Mouse (Mus musculus): ENCODE data around the gene Gna11.

Gna11 gene

DNA sequence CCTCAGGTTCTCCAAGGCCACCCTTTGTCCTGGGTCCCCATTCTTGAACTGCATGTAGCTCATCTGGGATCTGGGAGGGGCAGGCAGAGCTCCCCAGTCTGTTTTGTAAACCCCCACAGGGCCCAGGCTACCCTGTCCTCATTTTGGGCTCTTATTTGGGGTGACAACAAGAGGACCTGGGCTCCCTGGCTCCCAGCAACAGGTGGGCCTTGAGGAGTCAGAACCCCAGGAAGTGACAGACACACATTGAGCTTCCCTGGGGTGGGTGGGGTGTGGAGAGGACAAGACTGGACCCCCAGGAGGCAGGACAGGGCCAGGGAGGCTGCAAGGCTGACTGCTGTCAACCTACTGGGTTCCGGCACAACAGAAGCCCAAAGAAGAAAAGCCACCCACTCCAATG lies 1.4 kb downstream of the Gna11 start:
- DNase-seq (ENCODE audit: low spot score in 2 of 2), result no peak

DNA sequence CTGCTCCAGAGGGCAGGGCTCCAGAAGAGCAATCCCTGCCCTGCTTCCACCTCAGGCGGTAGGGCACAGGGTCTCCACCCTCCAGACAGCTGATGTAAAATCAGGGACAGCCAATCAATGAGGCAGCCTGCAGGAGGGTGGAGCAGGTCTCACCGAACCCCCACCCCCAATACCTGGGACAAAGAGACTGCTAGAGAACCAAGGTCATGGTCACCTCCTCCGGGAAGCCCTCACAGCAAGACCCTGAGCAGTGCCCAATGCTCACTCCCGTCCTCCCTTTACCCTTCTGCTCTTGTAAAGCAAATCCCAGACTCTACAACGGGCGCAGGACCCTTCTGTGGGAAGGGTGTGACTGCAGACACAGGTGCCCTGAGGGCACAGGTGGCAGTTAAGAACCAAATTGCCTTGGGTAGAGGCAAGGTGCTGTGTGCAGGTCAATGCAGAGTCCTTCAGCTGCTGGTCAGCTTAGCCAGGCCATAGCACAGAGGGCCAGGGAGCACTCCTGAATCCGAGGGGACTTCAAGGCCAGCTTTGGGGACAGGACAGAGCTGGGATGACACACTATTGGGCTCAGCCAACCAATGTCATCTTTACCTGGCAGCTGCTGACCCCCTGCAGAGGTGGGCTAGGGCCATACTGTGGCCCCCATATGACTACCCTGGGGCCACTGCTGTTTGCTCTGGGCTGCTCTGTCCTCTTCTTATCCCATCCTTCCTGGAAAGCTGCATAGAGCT lies 2.1 kb downstream of the Gna11 start:
- DNase-seq (ENCODE audit: low spot score in 2 of 2), result no peak

DNA sequence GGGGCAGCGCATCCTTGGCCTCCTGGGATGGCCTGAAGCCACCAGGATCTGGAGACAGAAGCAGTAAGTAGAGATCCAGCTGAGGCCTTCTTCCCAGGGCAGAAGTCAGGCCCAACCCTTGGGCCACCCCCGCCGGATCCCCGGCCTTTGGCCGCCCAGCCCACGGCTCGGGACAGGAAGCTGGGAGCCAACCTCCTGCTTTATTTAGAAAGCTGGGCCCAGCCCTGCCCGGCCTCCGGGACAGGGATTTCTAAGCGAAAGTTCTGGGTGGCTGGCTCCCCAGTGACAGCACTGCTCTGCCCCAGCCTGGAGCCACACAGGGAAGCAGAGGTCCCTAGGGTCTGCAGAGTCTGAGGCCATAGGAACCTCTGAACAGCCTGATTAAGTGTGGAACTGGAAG lies 3.2 kb downstream of the Gna11 start:
- DNase-seq (ENCODE audit: low spot score in 2 of 2), result peak in 1 of 2 experiments; percentile 65

DNA sequence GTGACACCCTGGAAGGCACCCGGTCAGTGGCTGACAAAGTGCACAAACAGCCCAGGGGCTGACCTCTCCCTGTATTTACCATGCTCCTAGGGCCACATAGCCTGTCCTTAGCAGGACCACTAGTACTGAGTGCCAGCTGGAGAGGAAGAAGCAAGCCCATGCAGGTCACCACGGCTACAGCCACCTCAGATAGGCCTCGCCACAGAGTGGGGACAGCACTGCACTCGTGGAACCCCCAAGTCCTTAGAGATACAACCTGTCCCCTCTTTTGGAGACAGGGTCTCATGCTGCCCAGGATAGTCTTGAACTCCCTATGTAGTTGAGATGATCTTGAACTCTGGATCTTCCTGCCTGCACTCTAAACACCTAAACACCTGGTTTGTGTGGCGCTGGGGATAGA lies 3.6 kb downstream of the Gna11 start:
- no peak for DNase-seq (ENCODE audit: low spot score in 2 of 2)

DNA sequence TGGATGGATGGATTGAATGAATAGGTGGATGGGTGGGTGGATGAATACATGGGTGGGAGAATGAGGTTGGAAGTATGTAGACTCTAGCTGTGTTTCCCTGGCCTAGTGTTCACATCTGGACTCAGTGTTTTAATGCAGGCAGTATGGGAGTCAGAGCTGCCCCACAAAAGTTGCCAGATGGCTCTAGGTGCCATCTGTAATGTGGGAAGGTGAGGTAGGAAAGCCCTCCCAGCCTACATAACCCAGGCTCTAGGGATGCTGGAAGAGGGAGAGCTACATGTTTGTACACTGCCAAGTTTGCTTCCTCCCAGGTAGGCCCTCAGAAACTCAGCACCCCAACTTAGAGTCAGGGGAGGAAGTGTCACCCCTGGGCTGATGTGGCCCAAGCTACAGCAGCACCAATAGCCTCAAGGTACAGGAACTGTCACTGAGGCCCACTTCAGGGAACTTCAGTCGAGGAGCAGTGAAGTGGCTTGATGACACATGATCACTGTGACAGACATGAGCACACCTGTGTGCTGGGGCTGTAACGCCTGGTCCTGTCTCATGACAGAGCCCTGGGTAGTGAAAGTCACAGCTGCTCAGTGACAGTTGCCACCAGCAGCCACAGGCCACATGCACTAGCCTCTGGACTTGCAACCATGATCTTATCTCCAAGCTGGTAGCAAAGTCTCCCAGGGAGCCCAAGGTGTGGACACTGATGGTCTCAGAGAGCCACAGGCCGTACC lies 6.5 kb downstream of the Gna11 start:
- no peak for DNase-seq (ENCODE audit: low spot score in 2 of 2)

DNA sequence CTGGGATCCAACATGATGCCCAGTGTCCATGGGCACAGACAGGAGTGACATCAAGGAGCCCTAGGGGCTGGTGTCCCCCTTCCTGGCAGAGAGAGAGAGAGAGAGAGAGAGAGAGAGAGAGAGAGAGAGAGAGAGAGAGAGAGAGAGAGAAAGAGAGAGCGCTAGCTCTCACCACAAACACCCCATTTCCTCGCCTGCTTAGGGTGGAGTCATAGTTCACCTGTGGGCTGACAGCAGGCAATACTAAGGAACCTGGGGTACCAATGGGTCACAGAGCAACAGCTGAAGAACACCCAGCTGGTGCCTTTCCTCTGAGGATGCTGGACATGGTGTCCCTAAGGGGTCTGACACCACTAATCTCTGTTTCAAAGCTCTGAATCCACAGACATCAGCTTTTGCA lies 7.6 kb downstream of the Gna11 start:
- DNase-seq (ENCODE audit: low spot score in 2 of 2), result no peak

DNA sequence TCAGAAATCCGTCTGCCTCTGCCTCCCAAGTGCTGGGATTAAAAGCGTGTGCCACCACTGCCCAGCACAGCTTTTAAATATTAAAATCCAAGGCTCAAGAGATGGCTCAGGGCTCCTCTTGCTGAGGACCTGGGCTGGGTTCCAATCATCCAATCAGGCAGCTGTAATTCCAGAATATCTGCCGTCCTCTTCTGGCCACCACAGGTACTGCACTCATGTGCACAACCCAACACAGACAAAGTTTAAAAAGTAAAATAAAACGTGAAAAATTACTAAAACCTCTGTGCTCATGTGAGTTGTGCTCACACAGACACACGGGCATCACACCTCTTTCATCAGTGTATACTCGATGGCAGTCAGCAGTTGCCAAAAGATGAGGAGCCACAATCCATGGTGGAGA lies 8.3 kb downstream of the Gna11 start:
- no peak for DNase-seq (ENCODE audit: low spot score in 2 of 2)

DNA sequence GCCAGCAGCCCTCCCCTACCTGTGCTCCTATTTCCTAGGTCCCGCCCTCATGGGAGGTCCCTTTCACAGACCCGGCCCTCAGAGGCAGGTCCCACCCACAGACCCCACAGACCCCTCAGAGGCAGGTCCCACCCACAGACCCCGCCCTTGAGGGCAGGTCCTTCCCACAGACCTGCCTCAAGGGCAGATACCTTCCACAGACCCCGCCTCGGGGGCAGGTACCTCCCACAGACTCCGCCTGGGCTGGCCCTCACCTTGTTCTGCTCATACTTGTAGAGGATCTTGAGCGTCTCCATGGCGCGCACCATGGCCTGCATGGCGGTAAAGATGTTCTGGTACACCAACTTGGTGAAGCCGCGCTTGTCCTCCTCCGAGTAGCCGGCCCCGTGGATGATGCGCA lies 10.2 kb downstream of the Gna11 start:
- no peak for DNase-seq (ENCODE audit: low spot score in 2 of 2)

DNA sequence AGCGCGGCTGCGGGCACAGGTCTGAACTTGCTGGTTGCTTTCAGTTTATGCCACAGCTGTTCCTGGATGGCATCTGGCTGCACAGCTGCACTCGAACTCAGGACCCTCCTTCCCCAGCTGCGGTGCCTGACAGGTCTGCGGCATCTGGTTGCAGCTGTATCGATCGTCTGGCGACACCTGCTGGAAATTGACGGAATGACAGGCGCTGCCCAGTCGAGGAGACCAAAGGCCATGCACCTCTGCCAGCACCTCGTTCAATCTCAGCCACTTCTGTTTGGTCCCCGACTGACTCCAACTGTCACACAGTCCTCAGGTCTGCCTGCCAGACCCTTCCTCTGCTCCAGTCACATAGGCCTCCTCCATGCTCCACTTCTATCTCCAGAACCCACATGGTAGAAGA lies 18.2 kb downstream of the Gna11 start:
- DNase-seq (ENCODE audit: low spot score in 2 of 2), result peak; percentile 85 to 87

DNA sequence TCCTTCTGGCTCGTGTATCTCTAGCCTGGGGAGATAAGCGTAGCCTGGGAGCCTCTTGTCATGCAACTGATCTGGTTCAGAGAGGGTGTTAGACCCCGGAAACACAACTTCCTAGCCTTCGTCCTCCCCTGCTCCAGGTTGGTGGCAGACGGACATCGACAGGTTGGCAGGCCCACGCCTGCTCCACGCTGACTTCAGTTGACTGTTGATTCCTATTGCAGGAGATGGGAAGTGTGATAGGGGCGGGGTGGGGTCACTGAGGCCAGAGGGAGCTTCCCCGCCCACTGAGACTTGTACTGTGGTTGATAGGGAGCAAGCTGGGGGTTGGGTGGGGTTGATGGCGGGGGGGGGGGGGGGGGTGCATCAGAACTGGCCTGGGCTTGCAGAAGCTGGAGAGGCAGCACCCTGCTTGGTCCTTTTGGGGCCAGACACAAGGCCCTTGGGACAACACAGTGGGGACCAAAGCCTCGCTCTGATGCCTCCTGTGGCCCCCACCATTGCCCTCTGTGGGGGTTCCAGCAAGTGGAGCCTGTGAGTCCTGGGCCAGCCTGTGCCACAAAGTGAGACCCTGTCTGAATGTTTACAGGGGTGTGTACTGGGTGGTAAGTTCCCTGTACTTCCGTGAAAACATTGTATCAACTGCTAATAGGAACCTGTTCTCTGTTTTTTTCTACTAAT lies 19.8 kb downstream of the Gna11 start:
- peak; percentile 62 to 70 for DNase-seq (ENCODE audit: low spot score in 2 of 2)

DNA sequence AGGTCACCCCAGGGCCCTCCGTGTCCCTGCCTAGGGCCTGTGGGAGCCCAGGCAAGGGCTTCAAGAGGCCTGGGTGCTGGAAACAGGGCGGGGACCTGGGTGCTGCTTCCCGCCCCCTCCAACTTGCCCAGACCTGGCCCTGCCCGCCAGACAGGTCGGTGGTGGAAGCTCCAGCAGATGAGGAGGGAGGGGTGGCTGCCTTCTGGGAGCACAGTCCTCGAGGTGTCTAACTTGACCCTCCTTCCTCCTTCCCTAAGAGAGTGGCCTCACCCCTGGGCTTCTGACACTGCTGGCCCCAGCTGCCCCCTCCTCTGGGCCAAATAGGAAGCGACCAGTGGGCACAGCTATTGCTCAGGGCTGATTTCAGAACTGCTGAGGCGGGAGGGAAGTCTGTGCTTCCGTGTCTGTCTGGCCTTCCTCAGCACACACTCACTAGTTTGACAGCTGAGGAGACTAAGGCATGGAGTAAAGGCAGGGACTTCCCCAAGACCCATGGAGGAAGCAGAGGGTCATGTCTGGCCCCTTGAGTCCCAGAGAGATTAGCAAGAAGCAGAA lies 20.9 kb downstream of the Gna11 start, which contains the start of gene Gna15:
Gene Gna15, minus strand, starts transcription at position 175 of the 555 bp plus-strand sequence.
- peak; percentile 57 to 74 for DNase-seq (ENCODE audit: low spot score in 2 of 2)

DNA sequence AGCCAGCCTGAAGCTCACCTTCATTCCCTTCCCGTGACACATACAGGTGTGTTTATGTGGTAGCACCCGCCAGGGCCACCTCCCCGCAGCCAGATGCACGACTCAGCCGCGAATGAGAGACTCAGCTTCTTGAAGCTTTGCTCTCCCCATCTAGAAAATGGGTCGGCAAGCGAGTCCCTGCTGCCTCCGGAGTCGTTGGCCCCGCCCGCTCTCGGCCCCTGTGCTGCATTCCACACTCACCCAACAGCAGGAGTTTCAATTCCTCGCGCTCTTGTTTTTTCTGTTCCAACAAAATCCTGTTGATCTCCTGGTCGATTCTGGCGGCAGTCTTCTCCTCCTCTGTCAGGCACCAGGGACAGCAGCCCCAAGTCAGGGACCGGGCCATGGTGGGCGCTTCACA lies 21.4 kb downstream of the Gna11 start:
- peak in 1 of 2 experiments; percentile 40 for DNase-seq (ENCODE audit: low spot score in 2 of 2)

DNA sequence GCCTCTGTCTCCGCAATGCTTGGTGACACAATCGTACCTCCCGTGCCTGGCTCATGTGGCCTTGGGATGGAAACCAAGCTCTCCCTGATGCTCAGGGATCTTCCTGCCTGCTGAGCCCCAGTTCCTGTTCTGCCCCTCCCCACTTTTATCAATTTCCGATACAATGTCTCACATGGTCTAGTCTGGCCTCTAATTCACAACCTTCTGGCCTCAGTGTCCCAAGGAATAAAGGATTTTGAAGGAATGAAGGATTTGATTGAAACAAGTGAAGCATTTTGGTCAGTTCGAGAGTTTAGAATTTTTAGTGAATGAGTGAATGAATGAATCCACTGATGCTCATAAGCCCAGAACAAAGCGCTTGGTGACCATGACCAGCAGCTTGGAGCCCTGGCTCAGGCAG lies 21.8 kb downstream of the Gna11 start:
- DNase-seq (ENCODE audit: low spot score in 2 of 2), result no peak

DNA sequence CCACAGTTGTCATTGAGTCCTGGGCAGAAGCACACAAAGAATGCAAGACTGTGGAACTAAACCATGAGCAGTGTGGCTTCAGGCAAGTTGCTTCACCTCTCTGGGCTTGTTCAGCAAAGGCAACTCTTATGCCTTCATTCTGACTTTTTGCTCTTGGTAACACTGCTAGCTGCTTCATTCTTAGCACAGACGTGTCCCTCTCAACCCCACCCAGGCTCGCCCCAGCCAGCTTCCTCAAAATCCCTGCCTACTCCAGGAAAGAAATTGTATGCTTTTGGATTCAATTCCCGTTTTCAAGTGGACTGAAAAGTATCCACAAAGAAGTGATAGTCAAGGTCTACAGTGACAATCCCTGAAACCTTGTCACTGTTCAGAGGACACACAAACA lies 25.0 kb downstream of the Gna11 start:
- DNase-seq (ENCODE audit: low spot score in 2 of 2), result no peak

DNA sequence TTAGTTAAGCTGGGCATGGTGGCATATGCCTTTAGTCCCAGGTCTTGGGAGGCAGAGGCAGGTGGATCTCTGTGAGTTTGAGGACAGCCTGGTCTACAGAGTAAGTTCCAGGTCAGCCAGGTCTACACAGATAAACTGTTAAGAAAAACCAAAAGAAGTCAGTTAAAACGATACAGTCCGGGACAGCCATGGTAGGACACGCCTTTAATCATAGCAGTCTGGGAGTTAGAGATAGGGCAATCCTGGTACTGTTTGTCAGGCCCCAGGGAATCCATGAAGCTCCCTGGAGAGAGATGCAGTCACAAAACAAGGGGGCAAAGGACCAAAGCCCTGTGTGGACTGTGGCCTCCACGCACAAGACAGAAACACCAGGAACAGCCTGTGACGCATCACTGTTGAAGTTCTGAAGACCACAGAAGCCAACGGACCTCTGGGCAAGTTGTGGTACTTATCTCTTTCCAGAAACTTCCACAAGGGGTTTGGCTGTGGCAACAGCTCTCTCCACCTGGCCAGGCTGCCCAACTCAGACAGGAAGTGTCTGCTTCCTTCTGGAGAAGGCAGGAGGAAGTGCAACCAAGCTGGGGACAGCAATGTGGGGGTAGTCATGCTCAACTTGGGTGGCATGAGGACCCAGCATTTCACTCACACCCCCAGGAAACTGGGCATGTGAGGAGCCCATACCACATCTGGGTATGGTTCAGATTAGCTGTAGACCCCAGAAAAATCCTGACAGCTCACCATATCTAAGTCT lies 25.6 kb downstream of the Gna11 start:
- no peak for DNase-seq (ENCODE audit: low spot score in 2 of 2)

DNA sequence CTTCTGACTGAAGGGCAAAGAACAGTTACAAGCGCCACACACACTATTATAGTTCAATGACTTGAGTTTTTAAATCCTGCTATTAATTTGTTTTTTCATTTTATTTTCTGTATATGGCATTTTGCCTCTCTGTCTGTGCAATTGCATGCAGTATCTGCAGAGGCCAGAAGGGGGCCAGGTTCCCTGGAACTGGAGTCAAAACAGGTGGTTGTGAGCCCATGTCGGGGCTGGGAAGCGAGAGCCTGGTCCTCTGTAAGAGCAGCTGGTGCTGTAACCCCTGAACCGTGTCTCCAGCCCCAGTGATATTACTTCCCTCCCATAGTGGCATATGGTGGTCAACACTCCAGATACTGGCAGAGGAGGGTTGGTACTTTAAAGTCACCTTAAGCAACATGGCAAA lies 26.4 kb downstream of the Gna11 start:
- DNase-seq (ENCODE audit: low spot score in 2 of 2), result peak; percentile 50 to 71

DNA sequence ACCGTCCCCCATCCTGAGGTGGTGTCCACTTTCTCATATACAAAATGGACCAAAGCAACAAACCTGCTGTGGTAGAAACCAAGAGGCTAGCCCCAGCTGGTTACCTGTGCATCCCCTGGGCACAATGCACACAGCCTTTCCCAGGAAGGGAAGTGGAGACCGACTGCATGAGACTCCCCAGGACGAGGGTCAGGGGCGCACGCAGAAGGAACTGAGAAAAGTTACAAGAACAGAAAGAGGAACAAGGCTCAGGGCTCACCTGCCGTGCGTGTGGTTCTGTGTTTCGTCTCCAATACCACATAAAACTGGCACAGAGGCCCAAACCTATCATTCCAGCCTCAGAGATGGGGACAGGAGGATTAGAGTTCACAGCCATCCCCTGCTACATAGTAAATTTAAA lies 27.8 kb downstream of the Gna11 start:
- DNase-seq (ENCODE audit: low spot score in 2 of 2), result no peak

DNA sequence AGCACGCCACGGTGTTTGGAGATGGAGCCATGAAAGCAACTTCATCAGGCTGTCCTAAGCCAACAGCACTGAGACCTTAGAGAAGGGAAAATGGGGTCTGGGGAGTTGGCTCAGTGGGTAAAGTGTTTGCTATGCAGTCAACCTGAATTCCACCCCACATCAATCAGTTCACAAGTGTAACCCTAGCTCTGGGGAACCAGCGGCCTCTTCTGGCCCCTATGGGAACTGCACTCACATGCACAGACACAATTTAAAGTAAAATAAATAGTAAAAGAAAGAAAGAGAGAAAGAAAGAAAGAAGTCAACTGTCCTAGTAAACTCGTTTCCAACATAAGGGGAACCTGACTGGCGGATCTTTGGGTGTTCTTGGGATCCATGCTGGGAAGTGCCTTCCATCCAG lies 31.2 kb downstream of the Gna11 start:
- no peak for DNase-seq (ENCODE audit: low spot score in 2 of 2)

DNA sequence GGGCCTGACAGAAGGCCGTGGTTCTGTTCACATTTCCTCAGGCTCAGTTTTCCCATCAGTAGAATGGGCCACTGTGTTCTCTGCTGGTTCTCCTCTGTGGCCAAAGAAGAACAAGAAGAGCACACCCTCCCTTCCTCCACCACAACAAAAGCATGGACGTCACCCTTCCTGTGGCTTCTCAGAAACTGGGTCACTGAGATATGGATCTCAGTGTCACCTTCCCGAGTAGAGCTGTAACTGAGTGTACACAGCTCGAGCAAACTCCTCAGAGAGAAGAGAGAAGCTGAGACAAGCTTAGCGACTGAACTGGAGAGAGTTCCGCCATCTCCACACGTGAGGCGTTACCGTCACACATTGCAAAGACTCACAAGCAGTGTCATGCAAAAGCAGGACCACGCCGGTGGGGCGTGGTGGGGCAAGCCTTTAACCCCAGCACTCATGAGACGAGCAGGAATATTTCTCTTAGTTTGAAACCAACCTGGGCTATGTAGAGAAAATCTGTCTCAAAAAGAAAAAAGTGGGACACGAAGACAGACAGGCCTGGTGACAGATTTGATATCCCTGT lies 34.7 kb downstream of the Gna11 start:
- no peak for DNase-seq (ENCODE audit: low spot score in 2 of 2)

DNA sequence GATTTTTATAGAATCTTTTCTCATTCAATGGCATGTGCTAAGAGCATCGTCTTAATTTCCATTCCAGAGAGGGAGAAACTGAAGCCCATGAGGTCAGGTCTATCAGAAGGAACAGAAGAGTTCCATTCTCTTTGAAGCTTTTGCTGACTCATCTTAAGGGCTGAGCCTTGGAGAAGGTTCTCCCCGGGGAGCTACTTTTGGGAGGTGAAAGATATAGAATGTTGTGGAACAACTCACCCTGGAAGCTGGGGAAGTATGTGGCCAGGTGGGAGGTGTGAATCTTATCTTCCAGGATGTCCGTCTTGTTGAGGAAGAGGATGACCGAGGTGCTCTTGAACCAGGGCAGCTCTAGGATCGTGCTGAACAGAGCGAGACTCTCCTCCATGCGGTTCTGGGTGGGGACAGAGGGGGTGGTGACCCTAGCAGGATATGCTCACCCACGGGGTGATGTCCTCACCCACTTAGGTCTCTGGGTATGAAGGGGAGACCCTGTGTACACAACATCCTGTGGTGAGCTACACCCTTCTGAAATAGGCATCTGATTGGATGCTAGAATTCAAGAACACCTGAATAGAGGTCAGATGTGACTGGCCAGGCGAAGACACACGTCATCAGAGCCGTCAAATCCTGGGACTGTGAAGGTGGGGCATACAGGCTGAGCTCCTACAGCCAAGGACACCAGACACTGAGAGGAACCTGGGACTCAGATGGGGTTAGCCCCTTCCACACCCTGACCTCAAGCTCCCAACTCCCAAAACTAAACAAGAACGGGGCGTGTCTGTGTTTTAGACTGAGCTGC lies 37.1 kb downstream of the Gna11 start:
- DNase-seq (ENCODE audit: low spot score in 2 of 2), result no peak

DNA sequence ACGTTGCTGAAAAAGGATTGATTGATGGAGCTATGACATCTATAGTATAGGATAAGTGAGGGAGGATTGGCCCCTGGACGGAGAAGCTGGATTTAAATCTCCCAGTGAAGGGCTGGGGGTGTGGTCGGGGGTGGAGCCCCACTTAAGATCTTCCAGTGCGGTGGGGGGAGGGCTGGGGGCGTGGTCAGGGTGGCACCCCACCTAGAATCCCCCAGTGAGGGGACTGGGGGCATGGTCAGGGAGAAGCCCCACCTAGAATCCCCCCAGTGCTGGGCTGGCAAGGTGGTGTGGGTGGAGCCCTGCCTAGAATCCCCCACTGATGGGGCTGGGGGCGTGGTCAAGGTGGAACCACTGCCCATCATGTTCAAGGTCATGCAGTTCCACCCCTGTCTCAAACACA lies 37.9 kb downstream of the Gna11 start:
- no peak for DNase-seq (ENCODE audit: low spot score in 2 of 2)

Data from urinary bladder, postnatal 36 days (tissue).